Mouse (Mus musculus) spleen, adult 2 months (tissue): Measurements from ENCODE around the gene Steap3. TPM values are rescaled to one million over a fixed set of nuclear protein-coding genes. Genes with fewer than 3 reads are reported as not detected.

Experiments
- DNase-seq, 2 experiments: peaks; one replicate each; pipeline versions ENCODE4 v3.0.0 to v3.0.0-alpha.2; 2012 to 2021; ENCODE audit warnings: low spot score in 2 of 2, low read depth in 1 of 2
- H3K27ac ChIP-seq: fragments of 200-500 bp; 2 replicates; pipeline ENCODE4 v1.5.1; 2012; ENCODE audit warnings: low read length, inconsistent platforms; ENCODE audit not compliant: insufficient read depth
- H3K27me3 ChIP-seq: fragments of 200-500 bp; 2 replicates; pipeline ENCODE4 v1.6.1; 2012; ENCODE audit warnings: mild to moderate bottlenecking, moderate library complexity, low read length, inconsistent platforms; ENCODE audit not compliant: control insufficient read depth, insufficient read depth
- H3K36me3 ChIP-seq: fragments of 200-500 bp; 2 replicates; pipeline ENCODE4 v1.6.1; 2012; ENCODE audit warnings: mild to moderate bottlenecking, low read length, inconsistent platforms; ENCODE audit not compliant: control insufficient read depth, insufficient read depth
- H3K4me1 ChIP-seq: fragments of 200-500 bp; 2 replicates; pipeline ENCODE4 v1.6.1; 2011; ENCODE audit warnings: inconsistent platforms; ENCODE audit not compliant: control insufficient read depth, insufficient read depth, insufficient read length
- H3K4me3 ChIP-seq: fragments of 200-500 bp; 2 replicates; pipeline ENCODE4 v1.5.1; 2011; ENCODE audit warnings: mild to moderate bottlenecking, inconsistent platforms; ENCODE audit not compliant: insufficient read depth, insufficient read length; ENCODE audit errors: extremely low read depth
- CTCF ChIP-seq: fragments of 200-500 bp; IDR thresholded peaks from 2 replicates; pipeline ENCODE4 v1.5.1; 2011; ENCODE audit warnings: mild to moderate bottlenecking, inconsistent platforms; ENCODE audit not compliant: insufficient read depth, insufficient read length, insufficient replicate concordance; ENCODE audit errors: extremely low read depth
- POLR2A ChIP-seq: fragments of 200-500 bp; IDR thresholded peaks from 2 replicates; pipeline ENCODE4 v1.6.1; 2011; ENCODE audit warnings: low read depth, low read length, inconsistent platforms
- WGBS: fragments of 180-500 bp; shearing (Covaris S2); methylation state at CpG from one replicate; pipeline ENCODE4 v1.1.7; 2018; 5-methylcytosine and 5-hydroxymethylcytosine counted together
- polyA plus RNA-seq: library from polyadenylated mRNA; depleted of rRNA; stranded (reverse); fragments of >200 nt; gene quantifications from 2 replicates; pipeline ENCODE4 v1.2.3, GENCODE M21; 2012; rRNA removed

The Steap3 gene
- 16.2 and 37.3 TPM in 2 replicates for polyA plus RNA-seq

DNA sequence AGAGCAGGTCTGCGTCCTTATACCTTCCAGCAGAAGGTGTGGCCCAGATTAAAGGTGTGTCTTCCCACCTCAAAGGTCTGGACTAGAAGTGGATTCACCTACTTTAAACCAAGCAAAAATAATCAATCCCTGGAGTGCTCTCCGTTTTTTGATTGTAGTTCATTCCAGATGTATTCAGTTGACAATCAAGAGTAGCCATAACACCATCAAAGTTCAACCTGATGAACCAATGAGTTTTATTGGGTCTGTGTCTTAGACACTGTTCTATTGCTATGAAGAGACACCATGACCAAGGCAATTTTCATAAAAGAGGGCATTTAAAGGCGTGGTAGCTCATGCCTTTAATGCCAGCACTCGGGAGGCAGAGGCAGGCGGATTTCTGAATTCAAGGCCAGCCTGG is at the start of gene Steap3:
Gene Steap3 (minus strand): TSS at position 101 of the 400 bp plus-strand sequence.
- peaks cover 4% of the 10 kb centered on the region; the same call in 1 of the 2 replicates for H3K4me1 ChIP-seq
- no peaks in the 10 kb centered on the region for H3K27me3 ChIP-seq
- no peaks in the 10 kb centered on the region for H3K36me3 ChIP-seq
- H3K27ac ChIP-seq: no peak within 1 kb of the TSS
- TF ChIP-seq CTCF (no peak), POLR2A (no peak)
- 95% methylated on average over 5 of the region's 5 CpGs for WGBS
- no peak within 1 kb of the TSS for H3K4me3 ChIP-seq
- no peak for DNase-seq

DNA sequence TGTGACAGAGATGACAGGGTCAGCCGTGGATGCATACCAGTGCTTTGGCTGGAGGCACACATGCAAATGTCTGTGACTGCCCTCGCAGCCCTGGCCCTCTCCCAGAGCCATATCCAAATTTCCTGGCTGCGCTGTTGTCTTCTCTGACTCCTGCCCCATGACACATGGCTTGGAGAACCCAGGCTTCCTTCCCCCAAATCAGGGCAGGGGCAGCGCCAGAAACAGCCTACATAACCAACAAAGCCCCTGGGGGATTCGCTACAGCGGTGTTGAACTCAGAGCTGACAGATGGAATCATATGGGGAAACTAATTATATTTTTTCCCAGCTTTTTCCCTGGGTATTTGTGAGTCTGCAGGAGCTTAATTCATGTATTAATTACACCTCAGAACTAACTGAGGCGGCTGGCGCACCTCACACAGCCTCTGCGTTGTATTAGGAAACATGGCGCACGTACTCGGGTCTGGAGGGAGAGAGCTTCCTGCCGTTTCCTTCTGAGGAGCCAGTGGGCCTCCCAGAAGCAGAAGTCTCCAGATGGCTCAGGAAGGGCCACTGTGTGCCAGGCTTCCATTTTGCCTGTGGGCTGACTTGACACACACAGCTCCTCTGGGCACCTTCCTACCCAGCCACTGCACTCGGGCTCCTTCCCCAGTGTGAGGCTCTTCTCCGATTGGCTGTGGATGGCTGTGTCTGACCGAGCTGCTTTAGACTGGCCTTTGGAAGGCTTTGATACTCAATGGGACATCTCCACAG is 48.9 kb upstream of the Steap3 start:
- no peaks in the 10 kb centered on the region for H3K4me1 ChIP-seq
- H3K27ac ChIP-seq: no peak overlapping the region
- WGBS: 76% methylated on average over 16 of the region's 16 CpGs
- DNase-seq: no peak
- no peaks in the 10 kb centered on the region for H3K27me3 ChIP-seq
- H3K36me3 ChIP-seq: no peaks in the 10 kb centered on the region
- TF ChIP-seq POLR2A: no peak
- no peak overlapping the region for H3K4me3 ChIP-seq

DNA sequence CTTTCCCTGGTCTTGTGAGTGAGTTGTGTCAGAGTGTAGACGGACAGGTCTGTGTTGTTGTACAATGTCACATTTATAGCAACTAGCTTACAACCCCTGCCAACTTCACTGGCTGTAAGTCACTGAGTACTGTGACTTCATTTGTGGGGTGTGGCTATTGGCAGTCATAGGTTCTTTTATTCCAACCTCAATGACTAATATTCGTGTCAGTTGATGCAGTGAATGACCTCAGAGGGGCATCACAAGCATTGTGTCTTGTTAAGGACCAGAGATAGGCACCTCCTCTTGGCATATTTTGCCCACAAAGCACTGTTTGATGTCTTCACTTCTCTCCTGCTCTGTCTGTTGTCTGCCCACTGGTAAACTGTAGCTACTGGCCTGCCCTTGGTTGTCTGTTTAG is 33.3 kb upstream of the Steap3 start:
- H3K36me3 ChIP-seq: no peaks in the 10 kb centered on the region
- WGBS: 53% methylated on average over 2 of the region's 2 CpGs
- H3K4me1 ChIP-seq: no peaks in the 10 kb centered on the region
- no peak overlapping the region for H3K27ac ChIP-seq
- H3K4me3 ChIP-seq: no peak overlapping the region
- no peaks in the 10 kb centered on the region for H3K27me3 ChIP-seq
- DNase-seq: no peak
- TF ChIP-seq POLR2A (no peak), CTCF (no peak)

DNA sequence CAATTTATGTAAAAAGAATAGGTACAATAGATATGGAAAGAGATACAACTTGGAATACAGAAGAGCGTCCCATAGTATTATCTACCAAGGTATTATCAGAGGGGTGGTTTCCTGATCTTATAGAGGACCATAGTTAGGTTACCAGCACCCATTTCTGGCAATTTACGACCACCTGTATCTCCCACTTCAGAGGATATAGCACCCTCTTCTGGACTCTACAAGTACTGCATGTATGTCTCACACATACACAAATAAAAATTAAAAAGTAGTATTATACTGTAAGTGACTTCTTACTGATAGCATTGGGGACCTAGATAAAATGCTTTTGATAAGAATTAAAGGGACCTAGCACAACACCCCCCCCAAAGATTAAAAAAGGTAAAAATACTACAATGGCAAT is 24.4 kb upstream of the Steap3 start:
- H3K4me3 ChIP-seq: no peak overlapping the region
- no peaks in the 10 kb centered on the region for H3K4me1 ChIP-seq
- no peak for DNase-seq
- no peaks in the 10 kb centered on the region for H3K36me3 ChIP-seq
- H3K27ac ChIP-seq: no peak overlapping the region
- TF ChIP-seq POLR2A (no peak), CTCF (no peak)
- H3K27me3 ChIP-seq: no peaks in the 10 kb centered on the region
- WGBS: 92% methylated on average over 2 of the region's 2 CpGs

DNA sequence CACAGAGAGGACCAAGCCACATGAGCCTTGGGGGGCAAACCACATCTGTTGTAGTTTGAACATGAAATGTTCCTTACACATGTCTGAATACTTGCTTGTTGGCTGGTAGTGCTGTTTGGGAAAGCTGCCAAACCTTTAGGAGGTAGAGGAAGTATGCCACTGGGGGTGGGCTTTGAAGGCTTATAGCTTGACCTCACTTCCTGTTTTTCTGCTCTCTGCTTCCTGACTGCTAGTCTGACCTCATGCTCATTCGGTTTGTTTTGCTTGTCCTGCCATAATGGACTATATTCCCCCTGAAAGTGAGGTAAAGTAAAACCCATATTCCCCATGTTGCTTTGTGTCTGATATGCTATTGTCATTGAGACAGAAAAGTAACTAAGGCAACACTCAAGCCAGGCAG is 21.3 kb upstream of the Steap3 start:
- peak; percentile 3 to 31 for DNase-seq
- no peak overlapping the region for H3K4me3 ChIP-seq
- WGBS: 5% methylated on average over 1 of the region's 1 CpGs

DNA sequence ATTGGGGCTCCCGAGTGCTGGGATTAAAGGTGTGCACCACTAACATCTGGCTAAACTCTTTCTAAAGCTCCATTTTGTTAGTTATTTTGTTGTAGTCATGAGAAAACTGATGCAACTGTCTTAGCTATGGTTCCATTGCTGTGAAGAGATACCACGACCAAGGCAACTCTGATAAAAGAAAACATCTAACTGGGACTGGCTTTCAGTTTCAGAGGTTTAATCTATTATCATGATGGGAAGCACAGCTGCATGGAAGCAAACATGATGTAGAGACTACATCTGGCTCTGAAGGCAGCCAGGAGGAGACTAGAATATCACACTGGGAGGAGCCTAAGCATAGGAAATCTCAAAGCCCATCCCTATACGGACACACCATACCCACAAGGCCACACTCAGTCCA is 19.2 kb upstream of the Steap3 start:
- WGBS: 89% methylated on average over 3 of the region's 3 CpGs
- no peaks in the 10 kb centered on the region for H3K36me3 ChIP-seq

More for the DNA sequence above, 21.3 kb upstream of the Steap3 start:
- Histone ChIP-seq H3K36me3 (no peaks in the 10 kb centered on the region), H3K4me1 (no peaks in the 10 kb centered on the region), H3K27me3 (no peaks in the 10 kb centered on the region), H3K27ac (no peak overlapping the region)
- TF ChIP-seq CTCF (no peak), POLR2A (no peak)

DNA sequence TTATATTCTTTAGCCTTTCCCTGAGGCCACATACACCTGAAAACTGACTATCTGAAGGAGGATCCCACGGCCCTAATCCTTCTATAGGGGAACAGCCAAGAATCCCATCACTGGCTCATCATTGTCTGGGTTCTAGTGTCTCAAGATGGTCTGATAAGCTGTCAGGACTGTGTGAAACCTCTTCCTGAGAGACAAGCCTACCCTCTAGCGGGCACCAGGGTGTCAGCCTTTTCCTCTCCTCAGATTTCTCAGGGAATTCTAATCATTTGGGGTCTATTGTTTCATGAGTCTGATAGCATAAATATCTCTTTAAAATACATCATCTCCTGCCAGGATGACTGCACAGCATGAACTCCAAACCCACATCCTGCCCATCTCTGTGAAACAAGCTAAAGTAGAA is 17.3 kb upstream of the Steap3 start:
- no peak for TF ChIP-seq CTCF
- TF ChIP-seq POLR2A: no peak
- no peak overlapping the region for H3K27ac ChIP-seq
- H3K4me3 ChIP-seq: no peak overlapping the region
- H3K36me3 ChIP-seq: no peaks in the 10 kb centered on the region
- no peaks in the 10 kb centered on the region for H3K27me3 ChIP-seq
- H3K4me1 ChIP-seq: no peaks in the 10 kb centered on the region
- DNase-seq: no peak
- WGBS: 70% methylated on average over 2 of the region's 2 CpGs

More for the DNA sequence above, 19.2 kb upstream of the Steap3 start:
- DNase-seq: no peak
- Histone ChIP-seq H3K4me1 (no peaks in the 10 kb centered on the region), H3K27ac (no peak overlapping the region), H3K27me3 (no peaks in the 10 kb centered on the region), H3K4me3 (no peak overlapping the region)
- no peak for TF ChIP-seq CTCF
- no peak for TF ChIP-seq POLR2A
